8 mouse cellular contexts compared by ENCODE assay signal in the genomic region with DNA sequence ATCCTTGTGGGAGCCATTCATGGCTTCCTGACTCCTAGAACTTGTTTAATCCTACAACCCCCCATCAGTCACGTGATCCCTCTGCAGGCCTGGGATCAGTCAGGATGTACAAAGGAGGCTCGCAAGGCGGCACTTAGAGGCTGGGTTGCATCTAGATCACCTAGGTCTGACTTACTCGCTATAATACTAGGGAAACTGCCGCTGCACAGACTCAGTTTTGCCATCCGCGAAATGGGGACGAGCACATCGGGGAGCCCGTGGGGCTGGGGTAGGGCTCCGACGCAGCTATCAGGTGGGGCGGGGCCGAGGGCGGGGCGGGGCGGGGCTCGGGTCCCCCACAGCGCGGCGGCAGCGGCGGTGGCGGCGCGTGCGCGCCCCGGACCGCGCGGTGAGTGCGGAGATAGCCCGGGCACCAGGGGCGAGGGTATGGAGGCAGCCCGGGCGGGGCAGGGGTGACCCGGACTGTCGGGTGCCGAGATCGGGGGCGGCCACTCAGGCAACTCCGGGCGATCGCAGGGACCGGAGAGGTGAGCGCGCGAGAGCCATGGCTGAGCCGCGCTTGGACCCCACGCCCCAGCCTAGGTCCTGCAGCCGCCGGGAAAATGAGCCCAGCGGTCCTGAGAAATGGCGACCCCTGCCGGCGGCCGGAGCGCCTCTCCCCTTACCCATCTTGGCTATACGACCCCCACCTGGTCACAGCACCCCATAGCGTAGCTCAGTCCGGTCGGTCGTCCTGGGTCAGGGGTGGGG. TPM values are rescaled to one million over a fixed set of nuclear protein-coding genes. Genes with fewer than 3 reads are reported as not detected.
DNase-seq lines count a peak whose midpoint lies in the region; ATAC-seq and TF ChIP-seq lines count a peak whose summit lies in the region.

Gene Gm20532, plus strand, starts transcription at position 346 of the 750 bp plus-strand sequence.

- TF ChIP-seq CTCF in lung, adult 2 months (IDR thresholded peaks at IDR 0.05; ENCODE audit: insufficient read depth, low read length), result peak; percentile 14; the same call in 1 of the 2 replicates
- peak; percentile 45 for TF ChIP-seq CTCF in kidney, adult 2 months (conservative IDR thresholded peaks at IDR 0.05; ENCODE audit: insufficient read depth, insufficient read length, low read depth, low read length)
- TF ChIP-seq CTCF in midbrain, postnatal 0 days (IDR thresholded peaks at IDR 0.05), result peak; percentile 70

- peak; percentile 68 for ATAC-seq in limb, embryonic 15.5 days (ENCODE audit: insufficient number of reproducible peaks, low FRiP score, low TSS enrichment, low read depth)
- ATAC-seq in midbrain, postnatal 0 days (ENCODE audit: low FRiP score), result peak; percentile 71
- peak; percentile 67 for ATAC-seq in stomach, embryonic 15.5 days (ENCODE audit: insufficient read depth, low FRiP score, low read depth)

- peaks cover 8% of the 10 kb centered on the region; the same call in 1 of the 2 replicates for H3K4me1 ChIP-seq in lung, adult 2 months (ENCODE audit: control insufficient read depth, insufficient read depth, low read length)
- no peaks in the 10 kb centered on the region for H3K4me1 ChIP-seq in kidney, adult 2 months (ENCODE audit: control insufficient read depth, insufficient read depth, low read length)
- H3K4me1 ChIP-seq in limb, embryonic 15.5 days, result peaks cover 24% of the 10 kb centered on the region
- H3K4me1 ChIP-seq in midbrain, postnatal 0 days (ENCODE audit: insufficient read depth, low read length), result no peaks in the 10 kb centered on the region
- peaks cover 17% of the 10 kb centered on the region for H3K4me1 ChIP-seq in stomach, embryonic 15.5 days

- TF ChIP-seq POLR2A in lung, adult 2 months (IDR thresholded peaks at IDR 0.05; ENCODE audit: borderline replicate concordance, extremely low read depth, low read depth, low read length), result 0 out of 2 replicates have a peak, but pooled peaks have one; percentile 27
- TF ChIP-seq POLR2A in kidney, adult 2 months (IDR thresholded peaks at IDR 0.05; ENCODE audit: low read depth, low read length), result no peak

- WGBS in lung, adult 2 months, result 1% methylated on average over 65 of the region's 65 CpGs
- under 1% methylated on average over 65 of the region's 65 CpGs for WGBS in kidney, adult 2 months
- WGBS in limb, embryonic 15.5 days, result under 1% methylated on average over 65 of the region's 65 CpGs
- WGBS in midbrain, postnatal 0 days, result under 1% methylated on average over 57 of the region's 65 CpGs
- WGBS in stomach, embryonic 15.5 days, result 1% methylated on average over 63 of the region's 65 CpGs

- H3K4me2 ChIP-seq in limb, embryonic 15.5 days, result peak within 1 kb of the TSS; percentile 81
- H3K4me2 ChIP-seq in midbrain, postnatal 0 days (ENCODE audit: low read depth, low read length, poor library complexity, severe bottlenecking), result peak within 1 kb of the TSS; percentile 69
- H3K4me2 ChIP-seq in stomach, embryonic 15.5 days, result peak within 1 kb of the TSS; percentile 86

- peak within 1 kb of the TSS; percentile 88 for H3K4me3 ChIP-seq in lung, adult 2 months (replicated peaks; ENCODE audit: extremely low read depth, low read depth, low read length)
- H3K4me3 ChIP-seq in kidney, adult 2 months (ENCODE audit: insufficient read depth, low read depth, low read length), result peak within 1 kb of the TSS; percentile 47
- H3K4me3 ChIP-seq in limb, embryonic 15.5 days, result peak within 1 kb of the TSS; percentile 59
- H3K4me3 ChIP-seq in midbrain, postnatal 0 days (ENCODE audit: low read depth, low read length), result peak within 1 kb of the TSS; percentile 53
- H3K4me3 ChIP-seq in stomach, embryonic 15.5 days (replicated peaks), result peak within 1 kb of the TSS; percentile 61

- H3K9me3 ChIP-seq in limb, embryonic 15.5 days, result no peaks in the 10 kb centered on the region
- H3K9me3 ChIP-seq in midbrain, postnatal 0 days (ENCODE audit: low read length), result no peaks in the 10 kb centered on the region
- no peaks in the 10 kb centered on the region for H3K9me3 ChIP-seq in stomach, embryonic 15.5 days

- peaks cover 2% of the 10 kb centered on the region; the same call in 1 of the 2 replicates for H3K36me3 ChIP-seq in kidney, adult 2 months (ENCODE audit: control insufficient read depth, insufficient read depth, low read length)
- peaks cover 2% of the 10 kb centered on the region; the same call in 1 of the 2 replicates for H3K36me3 ChIP-seq in limb, embryonic 15.5 days
- H3K36me3 ChIP-seq in midbrain, postnatal 0 days (ENCODE audit: insufficient read depth, low read length), result no peaks in the 10 kb centered on the region
- H3K36me3 ChIP-seq in stomach, embryonic 15.5 days, result no peaks in the 10 kb centered on the region

- H3K27me3 ChIP-seq in kidney, adult 2 months (replicated peaks; ENCODE audit: control insufficient read depth, insufficient read depth, low read length), result no peaks in the 10 kb centered on the region
- H3K27me3 ChIP-seq in limb, embryonic 15.5 days, result no peaks in the 10 kb centered on the region
- no peaks in the 10 kb centered on the region for H3K27me3 ChIP-seq in midbrain, postnatal 0 days (ENCODE audit: insufficient read depth, low read length)
- no peaks in the 10 kb centered on the region for H3K27me3 ChIP-seq in stomach, embryonic 15.5 days (replicated peaks)

- peak within 1 kb of the TSS; percentile 47; the same call in 1 of the 2 replicates for H3K9ac ChIP-seq in limb, embryonic 15.5 days
- H3K9ac ChIP-seq in midbrain, postnatal 0 days (replicated peaks; ENCODE audit: low read length, poor library complexity, severe bottlenecking), result peak within 1 kb of the TSS; percentile 77
- H3K9ac ChIP-seq in stomach, embryonic 15.5 days, result peak within 1 kb of the TSS; percentile 22; the same call in 1 of the 2 replicates

- DNase-seq in lung, adult 2 months, result no peak
- no peak for DNase-seq in lung, adult 18-20 months
- DNase-seq in cerebellum, postnatal 36 days, result peak; percentile 67 to 68
- DNase-seq in gastrocnemius, postnatal 25 days, result peak; percentile 55
- DNase-seq in kidney, adult 2 months, result peak; percentile 62
- peak; percentile 63 for DNase-seq in midbrain, postnatal 0 days (ENCODE audit: low spot score)

- H3K27ac ChIP-seq in kidney, adult 2 months (ENCODE audit: insufficient read depth, low read depth, low read length), result peak within 1 kb of the TSS; percentile 34
- peak within 1 kb of the TSS; percentile 34; the same call in 1 of the 2 replicates for H3K27ac ChIP-seq in limb, embryonic 15.5 days
- H3K27ac ChIP-seq in midbrain, postnatal 0 days (ENCODE audit: low read depth, low read length), result peak within 1 kb of the TSS; percentile 47; the same call in 1 of the 2 replicates
- H3K27ac ChIP-seq in stomach, embryonic 15.5 days, result peak within 1 kb of the TSS; percentile 52

RNA-seq across cellular contexts. Expression of gene Gm20532, which starts in this region (rescaled TPM):
- polyA plus RNA-seq in lung, adult 2 months (2012; rRNA removed), result not detected in 2 replicates
- not detected for total RNA-seq in gastrocnemius, postnatal 25 days (2021)
- not detected in 2 replicates for polyA plus RNA-seq in kidney, adult 2 months (2012; rRNA removed)
- 0.24 TPM in 1 of 2 replicates, not detected in the other for polyA plus RNA-seq in limb, embryonic 15.5 days (2015; fragmentation: Nextera tagmentation; extraction: Ambion mirVana)
- total RNA-seq in midbrain, postnatal 0 days (2014; rRNA removed), result not detected in 2 replicates
- 0.25 TPM in 1 of 2 replicates, not detected in the other for polyA plus RNA-seq in midbrain, postnatal 0 days (2015; fragmentation: Nextera tagmentation; extraction: Ambion mirVana)
- polyA plus RNA-seq in stomach, embryonic 15.5 days (2015; fragmentation: Nextera tagmentation; extraction: Ambion mirVana), result not detected in 2 replicates

Comparison
In these comparisons a context has a peak if more than half of its experiments do, and no peak if none do; other contexts are left out.
1. Peak in DNase-seq in gastrocnemius, postnatal 25 days; RNA of the gene not detected or under 1 TPM.
2. Peak in DNase-seq, H3K4me3 ChIP-seq and H3K27ac ChIP-seq in kidney, adult 2 months; RNA of the gene not detected or under 1 TPM.
3. Peak in ATAC-seq, H3K4me3 ChIP-seq, H3K27ac ChIP-seq, H3K9ac ChIP-seq and H3K4me2 ChIP-seq in limb, embryonic 15.5 days; RNA of the gene not detected or under 1 TPM.
4. Peak in DNase-seq, ATAC-seq, H3K4me3 ChIP-seq, H3K27ac ChIP-seq, H3K9ac ChIP-seq and H3K4me2 ChIP-seq in midbrain, postnatal 0 days; RNA of the gene not detected or under 1 TPM.
5. Peak in ATAC-seq, H3K4me3 ChIP-seq, H3K27ac ChIP-seq, H3K9ac ChIP-seq and H3K4me2 ChIP-seq in stomach, embryonic 15.5 days; RNA of the gene not detected or under 1 TPM.
6. DNase-seq: peak in cerebellum, postnatal 36 days (2 of 2); none in lung, adult 2 months (single experiment) and lung, adult 18-20 months (0 of 2).
7. CTCF ChIP-seq: peak in every context shown above with its lines; median percentile 70 in midbrain, postnatal 0 days; 45 in kidney, adult 2 months; 14 in lung, adult 2 months.
8. H3K9ac ChIP-seq: peak in every context shown above with its lines; median percentile 77 in midbrain, postnatal 0 days; 47 in limb, embryonic 15.5 days; 22 in stomach, embryonic 15.5 days.
9. Peak in every context shown above with its lines, with median percentiles within 50 percentile points of each other: H3K4me3 ChIP-seq, H3K27ac ChIP-seq, ATAC-seq and H3K4me2 ChIP-seq.